Mouse (Mus musculus) layer of hippocampus, adult 8-10 months (tissue): ENCODE data around the gene Hspa1l. TPM values are rescaled to one million over a fixed set of nuclear protein-coding genes. Genes with fewer than 3 reads are reported as not detected.
A peak's percentile ranks its signal among the peaks of the same experiment; 100 is the strongest.
"Not testable (repeated sequence)": the region's sequence is repeated elsewhere in the genome, so short reads cannot be mapped to it uniquely, and the experiment has no call there.

Experiments
- DNase-seq, 2 experiments: peaks; one replicate each; pipeline ENCODE4 v3.0.0; 2022; ENCODE audit warnings: low spot score in 2 of 2
- total RNA-seq, 4 experiments: library from RNA; stranded (reverse); gene quantifications; 2 replicates each; pipeline ENCODE4 v1.2.4; 2022

The Hspa1l gene
- total RNA-seq, 4 experiments from 2014 or later, result 0.23 to 0.45 (median 0.31) TPM

- no peak for DNase-seq
These were observed 21.7 kb upstream of the Hspa1l start for GRCm38 (mm10) chr17:34950514-34951455.

GRCm38 (mm10) chr17:34951636-34952377 is 20.7 kb upstream of the Hspa1l start:
- peak in 1 of 2 experiments; percentile 51 for DNase-seq

DNA sequence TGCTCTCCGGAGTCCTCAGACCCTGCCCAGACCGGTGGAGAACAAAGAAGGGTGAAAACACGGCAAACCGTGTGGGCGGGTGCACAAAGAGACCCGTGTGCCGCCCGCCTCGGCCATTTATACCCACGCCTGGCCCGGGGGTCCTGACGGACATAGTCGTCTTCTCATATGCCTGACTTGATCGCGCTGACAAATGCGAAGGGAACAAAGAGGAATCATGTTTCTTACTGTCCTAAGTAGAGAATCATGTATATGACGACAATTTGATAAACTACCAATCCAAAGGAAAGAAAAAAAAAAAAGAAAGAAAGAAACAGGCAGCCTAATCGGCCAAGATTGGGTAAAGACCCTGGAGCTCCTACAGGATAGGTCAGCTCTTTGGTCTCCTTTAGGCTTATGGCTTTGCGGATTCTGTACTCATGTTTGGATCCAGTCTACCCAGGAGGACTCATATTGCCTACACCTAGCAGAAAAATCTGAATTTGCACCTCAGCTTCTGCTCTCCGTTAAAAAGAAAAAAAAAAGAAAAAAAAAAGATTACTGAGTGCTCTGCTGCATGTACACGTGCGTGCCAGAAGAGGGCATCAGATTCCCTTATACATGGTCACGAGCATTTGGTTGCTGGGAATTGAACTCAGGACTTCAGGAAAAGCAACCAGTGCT is 20.0 kb upstream of the Hspa1l start:
- peak in 1 of 2 experiments; percentile 79 for DNase-seq

GRCm38 (mm10) chr17:34953258-34953657 is 19.2 kb upstream of the Hspa1l start:
- DNase-seq, result no peak

DNA sequence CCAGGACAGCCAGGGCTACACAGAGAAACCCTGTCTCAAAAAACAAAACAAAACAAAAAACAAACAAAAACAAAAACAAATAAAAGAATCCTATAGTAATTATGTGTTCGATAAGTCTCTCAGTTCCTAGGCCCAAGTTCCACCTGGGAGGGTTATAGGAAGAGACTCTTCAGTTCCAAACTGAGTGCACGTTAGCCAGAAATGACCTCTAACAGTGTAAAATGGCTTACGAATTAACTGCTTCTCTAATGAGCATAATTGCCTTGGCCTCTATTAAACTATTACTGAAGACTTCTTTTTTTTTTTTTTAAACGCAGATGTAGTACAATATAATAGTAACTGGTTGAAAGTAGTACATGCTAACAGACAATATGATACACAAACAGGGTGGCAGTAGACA is 18.6 kb upstream of the Hspa1l start:
- no peak for DNase-seq

DNA sequence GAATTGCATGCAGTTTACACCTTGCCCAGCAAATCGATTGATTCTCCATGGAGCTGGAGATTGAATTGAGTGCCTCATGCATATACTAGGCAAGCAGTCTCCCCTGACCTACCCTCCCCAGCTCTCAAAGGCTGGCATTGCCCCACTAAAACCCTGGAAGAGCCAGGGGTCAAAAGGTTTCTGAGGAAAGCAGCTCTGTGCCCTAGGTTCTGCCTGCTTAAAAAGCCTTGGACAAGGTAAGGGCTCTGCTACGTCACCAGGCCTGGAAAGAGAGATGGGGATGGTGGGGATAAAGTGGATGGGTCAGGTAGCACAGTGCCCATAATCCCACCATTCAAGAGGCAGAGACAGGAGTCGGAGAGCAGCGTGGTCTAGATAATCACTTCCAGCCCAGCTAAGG is 17.7 kb upstream of the Hspa1l start:
- no peak for DNase-seq

- no peak for DNase-seq
These were observed 16.6 kb upstream of the Hspa1l start for GRCm38 (mm10) chr17:34955884-34956283.

GRCm38 (mm10) chr17:34956340-34956739 is 16.2 kb upstream of the Hspa1l start:
- no peak for DNase-seq

- DNase-seq, result not testable (repeated sequence)
These were observed 15.2 kb upstream of the Hspa1l start for GRCm38 (mm10) chr17:34957291-34957690.

- not testable (repeated sequence) for DNase-seq
These were observed 14.5 kb upstream of the Hspa1l start for GRCm38 (mm10) chr17:34957966-34958365.

DNA sequence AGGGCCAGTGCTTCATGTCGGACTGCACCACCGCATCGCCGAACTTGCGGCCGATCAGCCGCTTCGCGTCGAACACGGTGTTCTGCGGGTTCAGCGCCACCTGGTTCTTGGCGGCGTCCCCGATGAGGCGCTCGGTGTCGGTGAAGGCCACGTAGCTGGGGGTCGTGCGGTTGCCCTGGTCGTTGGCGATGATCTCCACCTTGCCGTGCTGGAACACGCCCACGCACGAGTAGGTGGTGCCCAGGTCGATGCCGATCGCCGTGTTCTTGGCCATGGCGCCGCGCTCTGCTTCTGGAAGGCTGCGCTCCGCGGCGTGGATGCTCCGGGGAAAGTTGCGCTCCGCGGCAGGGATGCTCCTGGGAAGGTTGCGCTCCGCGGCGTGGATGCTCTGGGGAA is 13.8 kb upstream of the Hspa1l start:
- not testable (repeated sequence) for DNase-seq

- DNase-seq, result peak; percentile 74 to 82
These were observed 13.2 kb upstream of the Hspa1l start, which contains the start of gene Hspa1b for GRCm38 (mm10) chr17:34959130-34959778. Gene Hspa1b (minus strand): TSS chr17:34959238.

DNA sequence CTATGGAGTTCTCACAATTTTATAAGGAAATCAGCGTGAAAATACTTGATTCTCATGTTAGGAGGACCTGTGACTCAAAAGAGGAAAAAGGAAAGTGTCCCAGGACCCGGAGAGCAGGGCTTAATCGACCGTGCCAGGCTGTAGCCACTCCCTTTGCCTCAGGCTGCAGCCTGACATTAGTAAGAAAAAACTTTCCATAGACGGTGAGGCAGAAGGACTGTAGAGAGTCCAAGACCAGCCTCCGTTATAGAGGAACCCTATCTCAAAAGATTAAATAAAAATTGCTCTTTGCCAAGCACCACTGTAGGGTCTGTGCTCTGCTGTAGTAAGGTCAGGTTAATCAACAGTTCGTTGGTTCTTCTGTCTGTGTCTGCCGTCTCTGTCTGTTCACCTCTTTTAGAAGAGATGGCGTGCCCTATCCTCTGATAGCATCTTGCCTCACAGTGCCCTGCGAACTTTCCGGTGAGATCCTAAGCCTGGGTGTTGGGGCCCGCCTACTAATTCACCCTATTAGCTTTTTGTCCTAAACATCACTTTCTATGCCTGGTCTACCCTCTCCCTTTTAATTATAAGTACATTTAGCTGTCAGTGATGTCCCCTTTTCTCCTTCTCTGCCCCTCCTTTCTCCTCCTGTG is 12.5 kb upstream of the Hspa1l start:
- no peak for DNase-seq

- no peak for DNase-seq
These were observed 11.6 kb upstream of the Hspa1l start for GRCm38 (mm10) chr17:34960702-34961493.

DNA sequence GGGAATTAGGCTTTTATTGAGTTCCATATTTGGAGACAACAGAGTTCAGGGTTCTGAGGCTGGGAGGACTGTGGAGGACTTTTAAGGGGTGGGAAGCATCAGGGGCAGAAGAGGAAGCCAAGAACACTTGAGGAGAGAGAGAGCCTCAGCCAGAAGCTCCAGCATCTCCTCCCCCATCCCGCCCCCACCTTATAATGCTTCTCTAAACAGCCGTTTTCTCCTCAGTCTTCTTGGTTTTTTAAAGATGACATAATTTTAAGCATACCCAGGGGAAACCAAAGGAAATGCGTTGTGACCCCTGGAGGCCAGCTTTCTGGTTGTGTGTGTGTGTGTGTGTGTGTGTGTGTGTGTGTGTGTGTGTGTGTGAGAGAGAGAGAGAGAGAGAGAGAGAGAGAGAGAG is 10.4 kb upstream of the Hspa1l start:
- no peak for DNase-seq

DNA sequence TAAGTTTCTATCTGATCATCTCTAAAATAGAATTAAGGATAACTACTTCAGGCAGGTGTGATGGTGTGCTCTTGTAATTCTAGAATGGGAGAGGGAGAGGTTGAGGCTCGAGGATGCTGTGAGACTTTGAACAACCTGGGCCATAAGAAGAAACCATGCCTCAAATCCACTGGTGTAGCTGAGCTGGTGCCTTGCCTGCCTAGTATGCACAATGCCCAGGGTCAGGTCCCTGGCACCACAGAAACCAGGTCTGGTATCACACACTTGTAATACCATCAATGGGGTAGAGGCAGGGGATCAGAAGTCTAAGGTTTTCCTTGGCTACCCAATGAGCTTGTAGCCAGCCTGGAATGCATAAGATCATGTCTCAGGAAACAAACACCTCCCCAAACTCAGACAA is 9.7 kb upstream of the Hspa1l start:
- DNase-seq, result no peak

GRCm38 (mm10) chr17:34964640-34965049 is 7.9 kb upstream of the Hspa1l start:
- DNase-seq, result no peak

- no peak for DNase-seq
These were observed 6.9 kb upstream of the Hspa1l start for GRCm38 (mm10) chr17:34965627-34966026.

GRCm38 (mm10) chr17:34969822-34970221 is 2.7 kb upstream of the Hspa1l start, which contains the start of gene Gm20481:
Gene Gm20481 (plus strand): TSS chr17:34969912.
- not testable (repeated sequence) for DNase-seq

- DNase-seq, result not testable (repeated sequence)
These were observed 1.7 kb upstream of the Hspa1l start for GRCm38 (mm10) chr17:34970850-34971249.
